Mouse (Mus musculus) layer of hippocampus, postnatal 36 days (tissue): ENCODE results near the gene Trim62. TPM values are rescaled to one million over a fixed set of nuclear protein-coding genes. Genes with fewer than 3 reads are reported as not detected.
A peak's percentile ranks its signal among the peaks of the same experiment; 100 is the strongest.

Source experiments
- DNase-seq, 2 experiments: peaks; one replicate each; pipeline ENCODE4 v3.0.0; 2022
- total RNA-seq, 2 experiments: library from RNA; stranded (reverse); gene quantifications; 2 replicates each; pipeline ENCODE4 v1.2.3; 2021

Gene Trim62
- total RNA-seq, result 10 to 100 TPM; 13.9 to 14.2 TPM

- peak; percentile 53 to 63 for DNase-seq
Observed at GRCm38 (mm10) chr4:128883379-128883781, at the start of gene Trim62. Gene Trim62 (plus strand): TSS chr4:128883580.

DNA sequence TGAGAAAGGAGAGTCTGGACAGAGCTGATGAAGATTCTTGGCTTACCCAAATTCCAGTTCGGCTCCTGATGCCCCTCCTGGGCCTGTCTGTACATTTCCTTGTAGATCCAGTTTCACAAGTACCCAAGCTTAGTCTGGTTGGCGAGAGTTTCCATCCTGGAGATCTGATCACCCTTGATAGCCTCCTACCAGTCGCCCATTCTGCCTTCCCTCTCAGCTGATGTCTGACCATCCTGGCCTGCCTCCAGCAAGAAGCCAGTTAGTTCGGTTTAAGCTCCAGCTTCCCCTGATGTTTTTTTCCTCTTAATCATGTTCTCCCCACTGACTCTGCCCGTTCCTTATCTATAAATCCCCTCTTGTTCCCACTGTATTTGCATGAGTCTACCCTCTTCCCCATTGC is 45.2 kb upstream of the Trim62 start:
- no peak for DNase-seq

- no peak for DNase-seq
Observed at GRCm38 (mm10) chr4:128839811-128840738, 43.3 kb upstream of the Trim62 start.

- DNase-seq, result no peak
Observed at GRCm38 (mm10) chr4:128841259-128841658, 42.1 kb upstream of the Trim62 start.

DNA sequence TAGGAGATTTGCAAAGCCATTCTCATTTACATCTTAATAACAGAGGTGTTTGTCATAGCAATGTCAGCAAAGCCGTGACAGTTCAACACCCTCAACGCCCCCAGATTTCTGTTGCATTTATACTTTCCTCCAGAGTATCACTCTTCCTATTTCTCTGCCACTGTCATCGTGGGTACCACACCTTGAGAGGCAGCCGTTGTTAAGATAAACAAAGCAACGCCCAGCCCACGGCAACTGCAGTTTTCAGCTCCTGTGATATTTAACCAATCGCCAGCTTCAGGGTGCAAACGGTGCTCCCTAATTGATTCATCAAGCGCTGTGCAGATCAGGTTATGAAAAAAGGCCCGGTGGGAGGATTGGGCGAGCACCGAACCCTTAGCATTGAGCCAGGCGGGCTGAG is 38.8 kb upstream of the Trim62 start:
- no peak for DNase-seq

GRCm38 (mm10) chr4:128845367-128845973 is 37.9 kb upstream of the Trim62 start:
- DNase-seq, result no peak

- no peak for DNase-seq
Observed at GRCm38 (mm10) chr4:128848961-128849360, 34.4 kb upstream of the Trim62 start.

DNA sequence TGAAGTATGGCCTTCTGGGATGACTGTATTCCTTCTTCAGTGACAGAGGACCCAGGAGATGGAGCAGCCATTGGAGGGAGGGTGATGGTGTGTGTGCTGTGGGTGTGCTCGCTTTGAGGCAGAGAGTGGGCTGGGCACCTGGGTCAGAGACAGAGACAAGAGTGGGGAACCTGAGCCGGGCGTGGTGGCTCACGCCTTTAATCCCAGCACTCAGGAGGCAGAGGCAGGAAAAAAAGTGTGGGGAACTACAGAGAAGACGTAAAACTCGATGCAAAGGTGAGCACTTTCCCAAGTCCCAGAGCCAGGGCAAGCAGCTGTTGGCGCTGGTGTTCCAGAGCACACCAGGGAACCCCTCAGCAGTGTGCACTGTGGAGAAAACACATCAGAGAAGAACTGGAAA is 33.7 kb upstream of the Trim62 start:
- DNase-seq, result no peak

DNA sequence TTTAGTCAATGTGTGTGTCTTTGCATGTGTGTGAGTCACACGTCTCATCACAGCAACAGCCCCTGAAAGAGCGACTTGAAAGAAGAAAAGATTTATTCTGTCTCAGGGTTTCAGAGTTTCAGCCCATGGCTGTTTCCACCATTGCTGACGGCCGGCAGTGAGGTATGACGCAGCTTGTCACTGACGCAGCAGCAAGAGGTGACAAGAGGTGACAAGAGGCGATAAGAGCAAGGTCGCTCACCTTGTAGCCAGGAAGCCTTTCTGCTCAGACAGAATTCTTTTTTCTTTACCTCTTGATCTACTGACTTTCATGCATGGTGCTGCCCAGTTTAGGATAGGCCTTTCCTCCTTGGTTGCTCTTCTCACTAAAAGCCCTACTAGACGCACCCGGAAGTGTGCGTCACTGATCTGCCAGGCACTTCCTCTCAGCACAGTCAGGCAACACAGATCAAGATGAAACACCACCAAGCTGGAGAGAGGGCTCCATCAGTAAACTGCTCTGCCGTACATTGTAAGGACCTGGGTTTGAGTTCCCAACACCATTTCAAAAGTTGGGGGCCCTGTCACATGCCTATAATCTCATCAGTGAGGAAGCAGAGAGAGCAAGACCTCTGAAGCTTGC is 31.0 kb upstream of the Trim62 start:
- DNase-seq, result no peak

GRCm38 (mm10) chr4:128853117-128853516 is 30.3 kb upstream of the Trim62 start:
- DNase-seq, result no peak

GRCm38 (mm10) chr4:128855613-128856040 is 27.8 kb upstream of the Trim62 start:
- DNase-seq, result no peak

DNA sequence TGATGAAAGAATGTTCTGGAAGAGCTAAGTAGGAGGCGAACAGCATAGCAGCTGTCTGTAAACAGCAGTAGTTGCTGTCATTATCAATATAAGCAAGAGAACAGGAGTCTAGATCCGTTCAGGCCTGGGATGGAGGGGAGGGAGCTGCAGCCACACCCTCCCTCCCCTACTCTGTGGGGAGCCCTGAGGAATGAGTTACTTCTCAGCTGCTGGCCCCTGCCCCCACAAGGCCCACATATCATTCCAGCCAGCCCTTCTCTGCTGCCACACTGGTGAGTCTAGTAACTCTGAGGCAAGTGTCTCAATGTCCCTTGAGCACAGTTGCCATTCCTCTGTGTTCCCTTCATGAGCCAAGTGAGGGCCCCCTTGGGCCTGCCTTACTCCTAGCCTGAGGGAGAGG is 26.2 kb upstream of the Trim62 start:
- DNase-seq, result no peak

DNA sequence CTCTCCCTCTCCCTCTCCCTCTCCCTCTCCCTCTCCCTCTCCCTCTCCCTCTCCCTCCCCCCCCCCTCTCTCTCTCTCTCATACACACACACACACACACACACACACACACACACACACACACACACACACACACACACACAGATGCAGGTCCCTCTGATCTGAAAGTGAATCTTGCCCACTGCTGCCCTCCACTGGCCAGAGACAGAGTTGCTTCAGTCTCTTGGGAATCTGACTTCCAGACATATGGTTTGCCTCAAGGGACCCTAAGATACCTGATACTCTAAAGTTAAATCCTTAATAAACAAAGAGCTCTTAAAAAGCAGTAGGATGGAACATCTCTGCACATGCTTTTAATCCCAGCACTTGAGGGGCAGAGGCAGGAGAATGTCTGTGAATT is 25.2 kb upstream of the Trim62 start:
- peak; percentile 49 to 60 for DNase-seq

DNA sequence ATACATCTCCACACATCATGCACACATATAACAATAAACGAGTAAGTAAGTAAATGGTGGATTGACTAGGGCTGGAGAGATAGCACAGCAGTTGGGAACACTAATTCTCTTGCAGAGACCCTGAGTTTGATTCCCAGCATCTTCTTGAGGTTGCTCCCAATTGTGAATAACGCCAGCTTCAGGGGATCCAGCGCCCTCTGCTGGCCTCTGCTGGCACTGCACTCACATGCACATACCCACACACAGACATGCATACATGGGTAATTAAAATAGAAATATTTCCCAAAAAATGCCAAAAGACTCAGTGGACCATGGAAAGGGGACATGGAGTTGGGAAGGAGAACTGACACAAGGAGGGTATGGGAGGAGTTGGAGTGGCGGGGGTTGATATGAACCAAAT is 24.5 kb upstream of the Trim62 start:
- DNase-seq, result no peak

DNA sequence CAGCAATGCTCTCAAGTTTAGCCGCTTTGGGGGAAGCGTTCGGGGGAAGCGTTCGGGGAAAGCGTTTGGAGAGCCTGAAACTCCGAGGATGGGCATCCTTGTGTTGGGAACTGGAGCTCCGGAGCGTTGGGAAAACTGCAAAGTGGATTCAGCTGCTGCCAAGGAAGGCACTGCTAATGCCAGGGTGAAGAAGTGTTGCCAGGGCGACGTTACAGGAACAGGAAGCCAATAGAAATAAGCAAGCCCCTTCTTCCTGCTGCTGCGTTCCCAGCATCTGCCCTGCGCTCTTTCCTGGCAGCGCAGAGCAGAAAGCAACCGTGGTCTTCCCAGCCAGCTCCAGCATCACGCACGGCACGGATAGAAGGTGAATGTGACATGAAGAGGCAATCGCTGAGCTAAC is 10.4 kb upstream of the Trim62 start:
- peak; percentile 41 to 47 for DNase-seq

DNA sequence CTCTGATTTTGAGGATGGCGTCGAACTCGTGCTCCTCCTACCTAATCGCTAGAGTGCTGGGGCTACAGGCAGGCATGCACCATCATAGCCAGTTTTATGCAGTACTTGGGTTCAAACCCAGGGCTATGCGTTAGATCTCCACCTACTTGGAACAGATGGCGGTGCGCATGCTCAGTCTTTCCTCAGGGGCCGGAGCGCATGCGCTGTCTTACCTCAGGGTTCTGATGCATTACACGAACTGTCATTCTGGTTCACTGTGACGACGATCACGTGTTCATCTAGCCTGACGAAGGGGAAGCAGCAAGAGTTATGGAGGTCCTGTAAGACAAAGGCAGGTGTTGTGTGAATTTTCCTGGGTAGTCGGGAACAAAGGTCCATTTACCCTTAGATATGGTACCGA is 9.3 kb upstream of the Trim62 start:
- DNase-seq, result no peak

- no peak for DNase-seq
Observed at GRCm38 (mm10) chr4:128875439-128875838, 7.9 kb upstream of the Trim62 start.

DNA sequence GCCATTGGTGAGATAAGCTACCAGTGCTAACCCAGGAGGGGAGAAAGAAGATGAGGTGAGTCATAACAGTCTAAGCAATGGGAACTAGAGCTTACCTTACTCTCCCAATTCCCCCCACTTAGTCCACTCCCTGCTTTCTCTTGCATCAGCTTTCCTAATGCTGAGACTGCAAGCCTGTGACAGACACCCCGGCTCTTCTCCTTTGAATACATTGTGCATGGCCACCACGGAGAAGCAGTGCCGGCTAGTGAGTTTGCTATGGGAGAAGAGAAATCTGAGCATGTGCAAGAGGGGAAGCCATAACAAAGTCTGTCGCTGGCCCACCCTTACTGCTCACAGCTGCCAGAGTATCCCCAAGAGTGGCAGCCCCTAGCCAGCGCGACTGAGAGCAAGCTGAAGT is 5.9 kb upstream of the Trim62 start:
- DNase-seq, result no peak

DNA sequence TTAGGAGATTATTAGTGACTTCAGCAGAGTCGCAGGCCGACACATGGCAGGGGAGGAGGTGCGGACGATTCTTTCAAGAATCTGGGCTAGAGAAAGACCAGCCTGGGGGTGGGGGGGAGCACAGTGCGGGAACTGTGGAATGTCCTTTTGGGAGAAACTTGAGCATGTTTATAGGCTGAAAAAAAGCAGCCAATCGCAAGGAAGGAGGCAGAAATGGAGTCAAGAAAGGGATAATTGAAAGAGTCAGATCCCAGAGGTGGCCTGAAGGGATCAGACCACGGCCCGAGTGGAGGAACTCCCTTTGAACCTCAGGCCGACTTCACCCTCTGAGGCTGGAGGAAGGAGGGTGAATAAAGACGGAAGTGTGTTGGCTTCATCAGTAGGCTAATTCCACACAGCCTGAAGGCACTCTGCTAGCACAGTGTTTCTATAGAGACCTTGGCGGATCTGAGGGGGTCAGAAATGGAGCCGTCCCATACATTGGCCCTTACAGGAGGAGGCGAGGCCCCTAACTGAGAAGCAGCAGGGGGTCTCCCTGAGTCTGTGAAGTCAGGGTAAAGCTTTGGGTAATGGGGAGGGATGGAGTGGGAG is 4.4 kb upstream of the Trim62 start:
- no peak for DNase-seq

- DNase-seq, result peak; percentile 30 to 34
Observed at GRCm38 (mm10) chr4:128883801-128884710, 676 bp downstream of the Trim62 start.

DNA sequence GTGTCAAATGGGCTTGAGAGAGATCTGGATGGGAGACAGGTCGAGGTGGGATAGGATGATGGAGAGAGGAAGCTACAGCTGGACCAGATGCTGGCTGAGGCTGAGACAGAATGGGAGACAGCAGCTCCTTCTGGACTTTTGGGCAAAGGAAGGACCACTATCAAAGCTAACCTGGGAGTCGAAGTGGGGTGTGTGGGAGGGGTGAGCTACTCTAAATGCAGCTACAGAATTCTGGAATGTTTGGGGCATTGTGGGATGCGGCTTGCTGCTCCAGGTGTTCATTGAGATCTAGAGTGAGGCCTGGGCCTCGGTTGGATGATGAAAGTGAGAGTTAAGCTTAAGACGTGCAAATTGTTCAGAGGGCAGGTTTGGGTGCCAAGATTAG is 1.3 kb downstream of the Trim62 start:
- no peak for DNase-seq

DNA sequence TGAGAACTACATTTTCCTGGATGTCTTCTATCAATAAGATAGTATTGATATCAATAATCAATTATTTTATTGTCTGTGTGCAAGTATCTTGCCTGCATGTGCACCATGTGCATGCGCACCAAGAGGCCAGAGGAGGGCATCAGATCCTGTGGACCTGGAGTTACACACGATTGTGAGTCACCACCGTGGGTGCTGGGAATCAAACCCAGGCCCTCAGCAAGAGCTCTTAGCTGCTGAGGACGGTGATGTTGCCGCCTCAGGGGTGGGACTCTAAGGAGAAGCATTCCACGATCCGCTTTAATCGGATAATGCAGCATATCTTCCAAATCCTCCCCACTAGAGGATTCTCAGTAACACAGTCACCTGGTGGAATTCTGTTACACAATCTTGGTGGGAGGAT is 2.2 kb downstream of the Trim62 start:
- no peak for DNase-seq
